Mouse (Mus musculus) ovary, adult 18-20 months (tissue): Measurements from ENCODE around the gene Ireb2.
"Not testable (repeated sequence)": the region's sequence is repeated elsewhere in the genome, so short reads cannot be mapped to it uniquely, and the experiment has no call there.

ENCODE experiments used
- DNase-seq: peaks from one replicate; pipeline ENCODE4 v3.0.0; 2022; ENCODE audit warnings: low spot score, mixed read lengths

The Ireb2 gene

GRCm38 (mm10) chr9:54909446-54909845, 45.9 kb downstream of the Ireb2 start:
- no peak for DNase-seq

- DNase-seq, result no peak
Measured at GRCm38 (mm10) chr9:54915576-54915975, 52.0 kb downstream of the Ireb2 start.

GRCm38 (mm10) chr9:54916401-54916800, 52.8 kb downstream of the Ireb2 start:
- no peak for DNase-seq

GRCm38 (mm10) chr9:54917010-54917677, 53.6 kb downstream of the Ireb2 start, which contains the start of gene Hykk:
TSS of gene Hykk (plus strand) at chr9:54917283.
- DNase-seq, result peak; percentile 79

- DNase-seq, result no peak
Measured at GRCm38 (mm10) chr9:54918191-54918590, 54.6 kb downstream of the Ireb2 start.

- DNase-seq, result no peak
Measured at GRCm38 (mm10) chr9:54918781-54919180, 55.2 kb downstream of the Ireb2 start.

- no peak for DNase-seq
Measured at GRCm38 (mm10) chr9:54919946-54920345, 56.4 kb downstream of the Ireb2 start.

GRCm38 (mm10) chr9:54930741-54931140, 67.2 kb downstream of the Ireb2 start:
- no peak for DNase-seq

- no peak for DNase-seq
Measured at GRCm38 (mm10) chr9:54931765-54932164, 68.2 kb downstream of the Ireb2 start.

GRCm38 (mm10) chr9:54932379-54932778, 68.8 kb downstream of the Ireb2 start:
- no peak for DNase-seq

- DNase-seq, result no peak
Measured at GRCm38 (mm10) chr9:54942071-54942470, 78.5 kb downstream of the Ireb2 start.

GRCm38 (mm10) chr9:54944467-54944866, 80.9 kb downstream of the Ireb2 start:
- DNase-seq, result no peak

- no peak for DNase-seq
Measured at GRCm38 (mm10) chr9:54946256-54946655, 82.7 kb downstream of the Ireb2 start.

- no peak for DNase-seq
Measured at GRCm38 (mm10) chr9:54949465-54949864, 85.9 kb downstream of the Ireb2 start.

GRCm38 (mm10) chr9:54950162-54950561, 86.6 kb downstream of the Ireb2 start:
- DNase-seq, result not testable (repeated sequence)

GRCm38 (mm10) chr9:54950575-54951321, 87.2 kb downstream of the Ireb2 start, which contains the start of the genes Psma4 and AY074887:
TSS of gene Psma4 (plus strand) at chr9:54950790.
TSS of gene AY074887 (minus strand) at chr9:54950998.
- peak; percentile 86 for DNase-seq

GRCm38 (mm10) chr9:54961059-54961458, 97.5 kb downstream of the Ireb2 start:
- no peak for DNase-seq
